Mouse (Mus musculus): ENCODE results near the gene Odc1. TPM values are rescaled to one million over a fixed set of nuclear protein-coding genes. Genes with fewer than 3 reads are reported as not detected.

Odc1 gene
- polyA plus RNA-seq, 1 experiment from 2014 or later = 267 TPM

DNA sequence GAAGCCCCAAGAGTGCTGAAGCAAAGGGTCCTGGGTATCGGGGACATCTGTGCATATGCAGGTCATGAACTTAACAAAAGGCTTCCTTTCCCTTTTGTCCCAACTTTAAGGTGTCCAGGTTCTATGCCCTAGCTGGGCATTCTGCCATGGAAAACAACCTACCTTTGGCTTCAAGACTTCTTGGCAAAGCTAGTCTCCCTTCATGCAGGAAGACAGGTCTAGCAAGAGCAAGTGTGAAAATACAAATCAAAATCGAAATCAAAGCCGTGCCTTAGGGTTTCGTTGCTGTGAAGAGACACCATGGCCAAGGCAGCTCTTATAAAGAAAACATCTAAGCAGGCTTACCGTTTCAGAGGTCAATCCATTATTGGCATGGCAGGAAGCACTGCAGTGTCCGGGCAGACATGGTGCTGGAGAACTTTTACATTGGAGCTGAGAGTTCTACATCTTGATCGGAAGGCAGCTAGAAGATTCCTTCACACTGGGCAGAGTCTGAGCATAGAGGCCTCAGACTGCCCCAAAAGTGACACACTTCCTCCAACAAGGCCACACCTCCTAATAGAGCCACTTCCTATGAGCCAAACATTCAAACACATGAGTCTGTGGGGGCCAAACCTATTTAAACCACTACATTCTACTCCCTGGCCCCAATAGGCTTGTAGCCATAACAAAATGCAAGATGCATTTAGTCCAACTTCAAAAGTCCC, 44.5 kb downstream of the Odc1 start:
- H3K9me3 ChIP-seq (ENCODE audit: control insufficient read depth, low read length) = no peaks in the 10 kb centered on the region
- no peak overlapping the region for H3K27ac ChIP-seq (ENCODE audit: low read depth, low read length)
- no peak overlapping the region for H3K4me2 ChIP-seq (replicated peaks; ENCODE audit: low read depth, low read length)
- no peak overlapping the region for H3K4me3 ChIP-seq (ENCODE audit: low read depth, low read length)
- DNase-seq (ENCODE audit: low spot score) = no peak
- no peaks in the 10 kb centered on the region for H3K36me3 ChIP-seq (ENCODE audit: control insufficient read depth, insufficient read depth, low read length)
- no peak overlapping the region for H3K9ac ChIP-seq (ENCODE audit: low read depth, low read length)
- no peak for ATAC-seq (ENCODE audit: low FRiP score)
- H3K4me1 ChIP-seq (replicated peaks; ENCODE audit: control insufficient read depth, insufficient read depth, low read length) = no peaks in the 10 kb centered on the region
- no peaks in the 10 kb centered on the region for H3K27me3 ChIP-seq (ENCODE audit: control insufficient read depth, insufficient read depth, low read length)
- 95% methylated on average over 7 of the region's 7 CpGs for WGBS

DNA sequence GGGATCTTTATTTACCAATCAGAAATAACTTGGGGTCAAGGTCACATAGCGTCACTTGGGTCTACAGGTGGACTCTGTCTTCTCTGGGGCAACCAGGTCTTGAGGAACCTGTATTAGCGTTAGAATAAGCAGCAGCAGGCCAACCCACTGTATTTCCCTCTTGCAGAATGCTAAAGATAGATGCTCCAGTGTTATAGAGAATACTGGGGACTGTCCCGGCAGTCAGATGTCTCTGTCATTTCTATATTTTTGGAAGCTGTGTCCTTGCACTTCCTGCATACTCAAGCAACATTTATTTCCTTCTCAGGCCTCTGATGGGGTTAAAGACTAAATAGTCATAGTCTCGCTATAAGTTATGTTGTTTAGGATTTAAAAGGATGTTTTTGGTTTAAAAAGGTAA, 46.7 kb downstream of the Odc1 start:
- Histone ChIP-seq H3K27me3 (ENCODE audit: control insufficient read depth, insufficient read depth, low read length) (no peaks in the 10 kb centered on the region), H3K9me3 (ENCODE audit: control insufficient read depth, low read length) (no peaks in the 10 kb centered on the region), H3K4me1 (replicated peaks; ENCODE audit: control insufficient read depth, insufficient read depth, low read length) (no peaks in the 10 kb centered on the region), H3K4me3 (ENCODE audit: low read depth, low read length) (no peak overlapping the region), H3K36me3 (ENCODE audit: control insufficient read depth, insufficient read depth, low read length) (no peaks in the 10 kb centered on the region), H3K27ac (ENCODE audit: low read depth, low read length) (no peak overlapping the region), H3K9ac (ENCODE audit: low read depth, low read length) (no peak overlapping the region), H3K4me2 (replicated peaks; ENCODE audit: low read depth, low read length) (no peak overlapping the region)
- WGBS = 85% methylated on average over 4 of the region's 4 CpGs
- ATAC-seq (ENCODE audit: low FRiP score) (no peak), DNase-seq (ENCODE audit: low spot score) (no peak)

DNA sequence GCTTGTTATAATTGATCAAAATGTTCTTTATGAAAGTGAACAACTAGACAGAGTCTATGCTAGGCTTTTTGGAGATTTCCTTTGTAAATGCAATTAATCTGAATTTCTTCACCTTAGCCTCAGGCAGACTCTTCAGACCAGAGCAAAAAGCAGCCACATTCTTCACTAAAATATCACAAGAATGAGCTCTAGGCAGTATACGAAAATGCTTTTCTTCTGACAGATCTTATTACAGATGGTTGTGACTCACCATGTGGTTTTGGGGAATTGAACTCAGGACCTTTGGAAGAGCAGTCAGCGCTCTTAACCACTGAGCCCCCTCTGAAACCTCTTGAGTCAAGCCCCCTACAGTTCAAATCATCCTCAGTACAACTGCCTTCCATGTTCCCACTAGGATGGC, 49.4 kb downstream of the Odc1 start:
- H3K4me1 ChIP-seq (replicated peaks; ENCODE audit: control insufficient read depth, insufficient read depth, low read length) = no peaks in the 10 kb centered on the region
- 90% methylated on average over 2 of the region's 2 CpGs for WGBS
- ATAC-seq (ENCODE audit: low FRiP score) = no peak
- no peak overlapping the region for H3K9ac ChIP-seq (ENCODE audit: low read depth, low read length)
- DNase-seq (ENCODE audit: low spot score) = no peak
- H3K27me3 ChIP-seq (ENCODE audit: control insufficient read depth, insufficient read depth, low read length) = no peaks in the 10 kb centered on the region
- no peak overlapping the region for H3K27ac ChIP-seq (ENCODE audit: low read depth, low read length)
- H3K4me2 ChIP-seq (replicated peaks; ENCODE audit: low read depth, low read length) = no peak overlapping the region
- H3K9me3 ChIP-seq (ENCODE audit: control insufficient read depth, low read length) = no peaks in the 10 kb centered on the region
- H3K36me3 ChIP-seq (ENCODE audit: control insufficient read depth, insufficient read depth, low read length) = no peaks in the 10 kb centered on the region
- H3K4me3 ChIP-seq (ENCODE audit: low read depth, low read length) = no peak overlapping the region

DNA sequence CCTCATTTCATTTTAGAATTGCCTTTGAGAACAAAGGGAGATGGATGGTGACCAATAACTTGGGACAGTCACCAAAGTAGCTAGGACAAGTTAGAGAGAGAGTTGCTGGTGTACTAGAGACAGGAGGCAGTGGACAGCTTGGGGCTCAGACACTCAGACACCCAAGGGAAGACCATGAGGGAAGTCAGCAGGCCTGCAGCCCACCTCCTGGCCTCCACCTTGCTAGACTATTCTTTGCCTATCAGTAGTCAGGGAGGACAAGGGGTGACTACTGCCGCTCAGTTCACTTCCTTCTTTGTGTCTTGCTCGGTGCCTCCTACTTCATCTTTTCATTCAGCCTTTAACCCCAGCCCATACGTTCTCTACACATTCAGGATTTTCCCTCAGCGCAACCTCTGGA, 50.1 kb downstream of the Odc1 start:
- Histone ChIP-seq H3K9me3 (ENCODE audit: control insufficient read depth, low read length) (no peaks in the 10 kb centered on the region), H3K4me3 (ENCODE audit: low read depth, low read length) (no peak overlapping the region), H3K4me2 (replicated peaks; ENCODE audit: low read depth, low read length) (no peak overlapping the region), H3K27me3 (ENCODE audit: control insufficient read depth, insufficient read depth, low read length) (no peaks in the 10 kb centered on the region), H3K27ac (ENCODE audit: low read depth, low read length) (no peak overlapping the region), H3K4me1 (replicated peaks; ENCODE audit: control insufficient read depth, insufficient read depth, low read length) (no peaks in the 10 kb centered on the region), H3K36me3 (ENCODE audit: control insufficient read depth, insufficient read depth, low read length) (no peaks in the 10 kb centered on the region), H3K9ac (ENCODE audit: low read depth, low read length) (no peak overlapping the region)
- DNase-seq (ENCODE audit: low spot score) (no peak), ATAC-seq (ENCODE audit: low FRiP score) (no peak)
- WGBS = 84% methylated on average over 4 of the region's 4 CpGs

DNA sequence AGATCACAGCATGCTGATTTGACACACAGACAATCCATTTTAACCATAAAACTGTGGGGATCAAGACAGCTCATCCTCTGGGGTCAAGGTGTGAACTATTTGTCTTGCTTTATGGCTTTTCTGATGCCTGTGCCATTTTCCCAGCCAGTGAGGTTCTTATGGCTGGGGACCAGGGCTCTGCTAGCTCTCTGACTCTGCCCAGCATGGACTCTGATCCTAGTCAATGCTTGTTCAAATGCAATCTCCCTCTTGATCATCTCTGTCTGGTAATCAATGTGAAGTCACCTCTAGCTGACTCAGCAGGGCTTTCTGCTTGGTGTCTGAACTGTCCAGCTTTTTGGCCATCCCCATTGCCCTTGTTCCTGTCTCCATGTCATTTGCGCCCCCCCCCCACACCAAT, 50.6 kb downstream of the Odc1 start:
- Histone ChIP-seq H3K27ac (ENCODE audit: low read depth, low read length) (no peak overlapping the region), H3K9me3 (ENCODE audit: control insufficient read depth, low read length) (no peaks in the 10 kb centered on the region), H3K4me3 (ENCODE audit: low read depth, low read length) (no peak overlapping the region), H3K4me2 (replicated peaks; ENCODE audit: low read depth, low read length) (no peak overlapping the region), H3K36me3 (ENCODE audit: control insufficient read depth, insufficient read depth, low read length) (no peaks in the 10 kb centered on the region), H3K4me1 (replicated peaks; ENCODE audit: control insufficient read depth, insufficient read depth, low read length) (no peaks in the 10 kb centered on the region), H3K27me3 (ENCODE audit: control insufficient read depth, insufficient read depth, low read length) (no peaks in the 10 kb centered on the region), H3K9ac (ENCODE audit: low read depth, low read length) (no peak overlapping the region)
- ATAC-seq (ENCODE audit: low FRiP score) (no peak), DNase-seq (ENCODE audit: low spot score) (no peak)
- 86% methylated on average over 1 of the region's 1 CpGs for WGBS

Other genes with a start within 250 kb of the Odc1 start
- 0.43 and 1.0 TPM in 2 replicates for gene Atp6v1c2, start 215.4 kb upstream of the Odc1 start, polyA plus RNA-seq (2014; fragmentation: Nextera tagmentation; extraction: Ambion mirVana)
- gene Nol10, start 196.3 kb upstream of the Odc1 start, polyA plus RNA-seq (2014; fragmentation: Nextera tagmentation; extraction: Ambion mirVana) = 28.1 and 31.2 TPM in 2 replicates
- 46.3 and 48.0 TPM in 2 replicates for gene Hpcal1, start 146.1 kb downstream of the Odc1 start, polyA plus RNA-seq (2014; fragmentation: Nextera tagmentation; extraction: Ambion mirVana)

Measured in hindbrain, embryonic 11.5 days (tissue).